Mouse (Mus musculus) regulatory T cell (primary cell): ENCODE data around the gene Klhl21.

Source experiments
- in situ Hi-C: fragments of 300-600 bp; cut with MboI, MseI; formaldehyde crosslinking; loops from one replicate; pipeline ENCODE4 v1.15.1; 2025; ENCODE audit warnings: high pct_unique_total_duplicates

The Klhl21 gene

GRCm38 (mm10) chr4:151995371-151996172, 13.0 kb upstream of the Klhl21 start:
- in situ Hi-C loops = no loop called here

GRCm38 (mm10) chr4:151996173-151996950, 12.2 kb upstream of the Klhl21 start, which contains the start of gene Phf13:
TSS of gene Phf13 (minus strand) at chr4:151996258.
- in situ Hi-C loops = no loop called here

- in situ Hi-C loops = no loop called here
These were observed 11.7 kb upstream of the Klhl21 start for GRCm38 (mm10) chr4:151996951-151997222.

DNA sequence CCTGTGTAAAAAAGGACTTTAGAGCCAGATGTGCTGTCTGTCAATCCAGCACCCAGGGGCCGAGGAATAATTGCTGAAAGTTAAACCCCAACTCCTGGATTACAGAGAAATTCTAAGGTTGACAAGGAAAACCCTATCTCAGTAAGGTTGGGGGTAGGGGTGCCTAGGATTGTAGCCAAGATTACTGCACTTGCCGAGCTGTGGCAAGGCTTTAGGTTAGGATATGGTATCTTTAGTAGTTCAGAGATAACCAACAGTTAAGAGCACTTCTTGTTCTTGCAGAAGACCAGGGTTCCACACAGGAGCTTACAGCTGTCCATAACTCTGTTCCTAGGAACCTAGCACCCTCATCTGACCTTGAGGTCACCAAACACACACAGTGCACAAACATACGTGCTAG, 10.9 kb upstream of the Klhl21 start:
- in situ Hi-C loops = no loop called here

GRCm38 (mm10) chr4:151999481-151999880, 9.1 kb upstream of the Klhl21 start:
- in situ Hi-C loops = no loop called here

DNA sequence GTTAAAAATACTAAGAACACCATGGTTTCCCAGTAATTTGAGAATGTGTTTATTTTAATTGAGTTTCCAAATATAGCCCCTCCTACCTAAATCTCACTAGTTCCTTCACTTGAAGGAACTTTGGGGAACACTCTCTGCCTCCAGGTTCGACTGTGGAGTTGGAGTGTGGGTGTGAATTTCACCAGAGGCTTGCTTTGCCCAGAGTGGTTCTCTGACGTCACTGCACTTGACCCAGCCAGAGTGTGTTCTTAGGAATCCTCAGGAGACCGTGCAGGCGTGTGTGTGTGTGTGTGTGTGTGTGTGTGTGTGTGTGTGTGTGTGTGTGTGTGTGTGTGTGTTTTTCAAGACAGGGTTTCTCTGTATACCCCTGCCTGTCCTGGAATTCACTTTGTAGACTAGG, 7.7 kb upstream of the Klhl21 start:
- in situ Hi-C loops = no loop called here

DNA sequence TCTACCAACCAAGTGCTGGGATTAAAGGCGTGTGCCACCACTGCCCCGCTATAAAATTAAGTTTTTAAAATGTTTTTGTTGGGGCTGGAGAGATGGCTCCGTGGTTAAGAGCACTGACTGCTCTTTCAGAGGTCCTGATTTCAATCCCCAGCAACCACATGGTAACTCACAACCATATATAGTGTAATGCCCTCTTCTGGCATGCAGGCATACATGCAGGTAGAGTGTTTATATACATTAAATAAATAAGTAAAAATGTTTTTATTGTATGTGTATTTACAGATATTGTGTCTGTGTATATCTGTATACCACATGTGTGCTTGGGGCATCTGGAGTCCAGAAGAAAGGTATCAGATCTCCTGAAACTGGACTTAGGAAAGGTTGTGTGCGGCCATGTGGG, 7.3 kb upstream of the Klhl21 start:
- in situ Hi-C loops = no loop called here

GRCm38 (mm10) chr4:152002063-152002462, 6.5 kb upstream of the Klhl21 start:
- in situ Hi-C loops = no loop called here

- in situ Hi-C loops = no loop called here
These were observed 2.5 kb upstream of the Klhl21 start for GRCm38 (mm10) chr4:152006137-152006536.

GRCm38 (mm10) chr4:152006812-152007211, 1.8 kb upstream of the Klhl21 start:
- in situ Hi-C loops = no loop called here

- in situ Hi-C loops = no loop called here
These were observed 989 bp upstream of the Klhl21 start for GRCm38 (mm10) chr4:152007481-152008147.

- in situ Hi-C loops = no loop called here
These were observed 479 bp upstream of the Klhl21 start for GRCm38 (mm10) chr4:152008148-152008500.

DNA sequence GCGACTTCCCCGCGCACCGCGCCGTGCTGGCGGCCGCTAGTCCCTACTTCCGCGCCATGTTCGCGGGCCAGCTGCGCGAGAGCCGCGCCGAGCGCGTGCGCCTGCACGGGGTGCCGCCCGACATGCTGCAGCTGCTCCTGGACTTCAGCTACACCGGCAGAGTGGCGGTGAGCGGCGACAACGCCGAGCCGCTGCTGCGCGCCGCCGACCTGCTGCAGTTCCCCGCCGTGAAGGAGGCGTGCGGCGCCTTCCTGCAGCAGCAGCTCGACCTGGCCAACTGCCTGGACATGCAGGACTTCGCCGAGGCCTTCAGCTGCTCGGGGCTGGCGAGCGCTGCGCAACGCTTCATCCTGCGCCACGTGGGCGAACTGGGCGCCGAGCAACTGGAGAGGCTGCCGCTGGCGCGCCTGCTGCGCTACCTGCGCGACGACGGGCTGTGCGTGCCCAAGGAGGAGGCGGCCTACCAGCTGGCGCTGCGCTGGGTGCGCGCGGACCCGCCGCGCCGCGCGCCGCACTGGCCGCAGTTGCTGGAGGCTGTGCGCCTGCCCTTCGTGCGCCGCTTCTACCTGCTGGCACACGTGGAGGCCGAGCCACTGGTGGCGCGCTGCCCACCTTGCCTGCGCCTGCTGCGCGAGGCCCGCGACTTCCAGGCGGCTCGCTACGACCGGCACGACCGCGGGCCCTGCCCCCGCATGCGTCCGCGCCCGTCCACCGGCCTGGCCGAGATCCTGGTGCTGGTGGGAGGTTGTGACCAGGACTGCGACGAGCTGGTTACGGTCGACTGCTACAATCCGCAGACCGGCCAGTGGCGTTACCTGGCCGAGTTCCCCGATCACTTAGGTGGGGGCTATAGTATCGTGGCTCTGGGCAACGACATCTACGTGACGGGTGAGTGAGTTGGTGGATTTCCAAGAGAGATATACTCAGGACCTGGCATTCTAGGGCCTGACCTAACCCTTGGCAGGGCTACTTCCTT, 761 bp downstream of the Klhl21 start:
- in situ Hi-C loops = no loop called here

DNA sequence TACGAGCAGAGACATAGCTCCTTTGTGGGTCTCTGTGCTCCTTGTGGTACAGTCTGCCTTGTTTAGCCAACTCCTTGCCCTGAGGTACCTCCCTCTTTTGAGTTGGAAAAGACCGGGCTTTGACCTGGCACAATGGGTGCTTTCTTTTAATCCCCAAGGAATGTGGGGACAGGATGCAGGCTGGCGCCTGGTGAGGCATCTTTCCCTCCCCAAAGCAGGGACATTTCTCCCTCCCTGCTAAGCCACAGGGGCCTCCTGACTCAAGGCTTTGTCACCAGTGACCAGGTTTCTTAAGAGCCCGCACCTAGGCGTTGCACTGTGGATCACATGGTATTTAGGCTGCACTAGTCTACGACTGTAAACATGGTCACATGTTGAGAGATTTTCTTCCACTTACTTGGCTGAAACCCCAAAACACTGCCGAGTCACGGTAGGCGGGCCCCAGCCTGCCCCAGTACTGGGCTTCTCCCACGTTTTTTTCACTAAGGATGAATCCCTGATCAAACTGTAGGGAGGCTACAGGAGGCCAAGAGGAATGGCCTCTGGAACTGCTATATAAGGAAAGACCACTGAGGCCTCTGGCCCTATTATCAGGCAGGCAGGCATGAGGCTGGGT, 1.6 kb downstream of the Klhl21 start:
- in situ Hi-C loops = no loop called here

GRCm38 (mm10) chr4:152010707-152011134, 2.1 kb downstream of the Klhl21 start:
- in situ Hi-C loops = no loop called here

GRCm38 (mm10) chr4:152011171-152011760, 2.7 kb downstream of the Klhl21 start:
- in situ Hi-C loops = no loop called here

GRCm38 (mm10) chr4:152012109-152012508, 3.5 kb downstream of the Klhl21 start:
- in situ Hi-C loops = no loop called here

DNA sequence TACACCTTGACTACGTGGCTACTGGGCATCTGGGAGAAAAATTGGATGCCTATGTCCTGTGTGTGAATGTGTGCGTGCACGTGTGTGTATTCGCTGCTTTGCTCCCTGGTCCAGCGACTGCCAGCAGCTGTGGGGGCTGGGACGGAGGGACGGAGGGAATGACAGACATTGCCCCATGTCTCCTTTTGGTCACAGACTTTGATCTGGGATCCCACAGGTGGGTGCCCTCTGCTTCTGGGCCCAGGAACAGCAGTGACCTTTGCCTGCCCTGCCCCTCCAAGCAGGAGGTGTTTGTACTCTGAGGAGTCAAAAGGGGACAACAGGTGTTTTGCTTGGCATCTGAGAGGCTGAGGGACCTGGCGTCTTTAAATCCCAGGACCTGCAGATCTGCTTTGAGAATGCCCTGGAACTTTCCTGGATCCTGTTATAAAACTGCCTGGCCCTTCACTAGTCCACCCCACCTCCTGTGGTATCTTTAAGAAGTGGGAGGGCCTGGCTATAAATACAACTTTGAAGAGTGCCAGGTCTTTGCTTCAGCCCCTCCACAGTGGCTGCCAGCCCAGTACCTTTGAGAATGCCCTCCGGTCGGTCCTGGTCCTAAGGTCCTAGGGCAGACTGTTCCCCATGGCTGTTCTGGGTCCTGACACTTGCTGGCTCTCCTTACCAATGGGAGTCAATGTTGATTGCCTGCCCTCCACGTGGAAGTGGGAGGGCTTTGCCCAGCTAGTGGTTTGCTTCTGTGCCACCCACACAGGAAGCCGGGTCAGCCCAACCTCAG, 4.6 kb downstream of the Klhl21 start:
- in situ Hi-C loops = no loop called here

DNA sequence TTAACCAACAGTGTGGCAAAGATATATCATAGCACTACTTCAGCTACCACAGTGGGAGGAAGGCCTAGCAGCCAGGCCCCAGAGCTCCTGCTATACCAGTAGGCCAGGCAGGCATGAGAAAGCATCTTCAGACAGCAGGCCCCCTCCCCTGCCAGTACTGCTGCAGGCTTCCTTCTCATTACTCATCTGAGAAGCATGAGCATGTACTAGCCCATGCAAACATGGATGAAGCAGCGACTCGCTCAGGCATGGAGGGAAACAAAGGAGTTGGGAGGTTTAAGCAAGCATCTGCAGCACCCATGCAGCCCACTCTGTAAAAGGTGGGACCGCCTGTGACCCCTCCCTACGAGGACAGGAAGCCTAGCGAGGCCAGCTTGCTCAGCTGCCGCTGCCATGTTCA, 10.5 kb downstream of the Klhl21 start:
- in situ Hi-C loops = no loop called here

GRCm38 (mm10) chr4:152020024-152020423, 11.4 kb downstream of the Klhl21 start:
- in situ Hi-C loops = no loop called here
